In genomic region chr4:119813500-119814184, GRCm38 (mm10) we compare ENCODE assay signal across 8 mouse cellular contexts.
A peak's percentile ranks its signal among the peaks of the same experiment; 100 is the strongest.
DNase-seq lines count a peak whose midpoint lies in the region; ATAC-seq lines count a peak whose summit lies in the region.

No protein-coding gene starts in this region.

- WGBS in limb, embryonic 11.5 days: 14% methylated on average over 9 of the region's 12 CpGs
- 31% methylated on average over 7 of the region's 12 CpGs for WGBS in limb, embryonic 10.5 days
- WGBS in embryonic facial prominence, embryonic 13.5 days: 22% methylated on average over 7 of the region's 12 CpGs
- 17% methylated on average over 9 of the region's 12 CpGs for WGBS in hindbrain, embryonic 15.5 days
- 24% methylated on average over 4 of the region's 12 CpGs for WGBS in neural tube, embryonic 13.5 days

- H3K27me3 ChIP-seq in limb, embryonic 11.5 days (ENCODE audit: control insufficient read depth, insufficient read depth, low read length): peaks cover 26% of the 10 kb centered on the region
- peaks cover 65% of the 10 kb centered on the region for H3K27me3 ChIP-seq in limb, embryonic 10.5 days (ENCODE audit: low read depth, poor library complexity, severe bottlenecking)
- H3K27me3 ChIP-seq in embryonic facial prominence, embryonic 13.5 days: peaks cover 59% of the 10 kb centered on the region
- H3K27me3 ChIP-seq in hindbrain, embryonic 15.5 days: no peaks in the 10 kb centered on the region
- peaks cover 20% of the 10 kb centered on the region; the same call in 1 of the 2 replicates for H3K27me3 ChIP-seq in neural tube, embryonic 13.5 days

- H3K4me3 ChIP-seq in limb, embryonic 11.5 days (ENCODE audit: low read depth, low read length): no peak overlapping the region
- no peak overlapping the region for H3K4me3 ChIP-seq in limb, embryonic 10.5 days
- H3K4me3 ChIP-seq in embryonic facial prominence, embryonic 13.5 days: 0 out of 2 replicates have a peak overlapping the region, but pooled peaks have one; percentile 51
- H3K4me3 ChIP-seq in hindbrain, embryonic 15.5 days: peak overlapping the region; percentile 60
- H3K4me3 ChIP-seq in neural tube, embryonic 13.5 days: peak overlapping the region; percentile 64

- 0 out of 2 replicates have a peak, but pooled peaks have one; percentile 67 for ATAC-seq in limb, embryonic 11.5 days (ENCODE audit: insufficient number of reproducible peaks, low FRiP score, low TSS enrichment, low read depth)
- peak; percentile 73; the same call in 1 of the 2 replicates for ATAC-seq in embryonic facial prominence, embryonic 13.5 days (ENCODE audit: insufficient number of reproducible peaks, insufficient read depth, low FRiP score, low TSS enrichment, low read depth)
- peak; percentile 36 for ATAC-seq in hindbrain, embryonic 15.5 days (ENCODE audit: low FRiP score, low read depth)
- ATAC-seq in neural tube, embryonic 13.5 days (ENCODE audit: low read depth): peak; percentile 12

- H3K9me3 ChIP-seq in limb, embryonic 11.5 days (ENCODE audit: control insufficient read depth, low read length): no peaks in the 10 kb centered on the region
- no peaks in the 10 kb centered on the region for H3K9me3 ChIP-seq in limb, embryonic 10.5 days (replicated peaks)
- no peaks in the 10 kb centered on the region for H3K9me3 ChIP-seq in embryonic facial prominence, embryonic 13.5 days
- no peaks in the 10 kb centered on the region for H3K9me3 ChIP-seq in hindbrain, embryonic 15.5 days
- H3K9me3 ChIP-seq in neural tube, embryonic 13.5 days: no peaks in the 10 kb centered on the region

- no peak overlapping the region for H3K27ac ChIP-seq in limb, embryonic 11.5 days (replicated peaks; ENCODE audit: low read depth, low read length)
- no peak overlapping the region for H3K27ac ChIP-seq in limb, embryonic 10.5 days
- no peak overlapping the region for H3K27ac ChIP-seq in embryonic facial prominence, embryonic 13.5 days
- peak overlapping the region; percentile 87 for H3K27ac ChIP-seq in hindbrain, embryonic 15.5 days (replicated peaks)
- peak overlapping the region; percentile 91 for H3K27ac ChIP-seq in neural tube, embryonic 13.5 days (replicated peaks)

- no peak for DNase-seq in limb, embryonic 11.5 days (ENCODE audit: low spot score)
- no peak for DNase-seq in limb, embryonic 10.5 days (ENCODE audit: low spot score)
- no peak for DNase-seq in Muller cell, postnatal 12 days (ENCODE audit: inconsistent ontology term)
- DNase-seq in urinary bladder, adult 18-20 months (ENCODE audit: low spot score in 2 of 2): no peak
- no peak for DNase-seq in natural killer cell, adult 2 months (ENCODE audit: low spot score in 2 of 2)

- 0 out of 2 replicates have a peak, but pooled peaks cover 3% of the 10 kb centered on the region for H3K4me1 ChIP-seq in limb, embryonic 11.5 days (ENCODE audit: control insufficient read depth, insufficient read depth, low read length)
- peaks cover 23% of the 10 kb centered on the region for H3K4me1 ChIP-seq in limb, embryonic 10.5 days
- peaks cover 10% of the 10 kb centered on the region for H3K4me1 ChIP-seq in embryonic facial prominence, embryonic 13.5 days
- peaks cover 32% of the 10 kb centered on the region for H3K4me1 ChIP-seq in hindbrain, embryonic 15.5 days (replicated peaks)
- H3K4me1 ChIP-seq in neural tube, embryonic 13.5 days (replicated peaks): peaks cover 40% of the 10 kb centered on the region

- no peak overlapping the region for H3K9ac ChIP-seq in limb, embryonic 11.5 days (ENCODE audit: low read length)
- H3K9ac ChIP-seq in embryonic facial prominence, embryonic 13.5 days: no peak overlapping the region
- H3K9ac ChIP-seq in hindbrain, embryonic 15.5 days: peak overlapping the region; percentile 70
- peak overlapping the region; percentile 86 for H3K9ac ChIP-seq in neural tube, embryonic 13.5 days

- no peak overlapping the region for H3K4me2 ChIP-seq in limb, embryonic 11.5 days (ENCODE audit: low read depth, severe bottlenecking)
- H3K4me2 ChIP-seq in embryonic facial prominence, embryonic 13.5 days: peak overlapping the region; percentile 87
- H3K4me2 ChIP-seq in hindbrain, embryonic 15.5 days: peak overlapping the region; percentile 71
- peak overlapping the region; percentile 76 for H3K4me2 ChIP-seq in neural tube, embryonic 13.5 days

- no peaks in the 10 kb centered on the region for H3K36me3 ChIP-seq in limb, embryonic 11.5 days (ENCODE audit: control insufficient read depth, insufficient read depth, low read length)
- no peaks in the 10 kb centered on the region for H3K36me3 ChIP-seq in limb, embryonic 10.5 days
- no peaks in the 10 kb centered on the region for H3K36me3 ChIP-seq in embryonic facial prominence, embryonic 13.5 days
- no peaks in the 10 kb centered on the region for H3K36me3 ChIP-seq in hindbrain, embryonic 15.5 days
- no peaks in the 10 kb centered on the region for H3K36me3 ChIP-seq in neural tube, embryonic 13.5 days

Comparison
In these comparisons a context has a peak if more than half of its experiments do, and no peak if none do; other contexts are left out.
1. ATAC-seq: peak in every context shown above with its lines; median percentile 73 in embryonic facial prominence, embryonic 13.5 days; 67 in limb, embryonic 11.5 days; 36 in hindbrain, embryonic 15.5 days; 12 in neural tube, embryonic 13.5 days.
2. H3K27ac ChIP-seq: peak in hindbrain, embryonic 15.5 days (single experiment) and neural tube, embryonic 13.5 days (single experiment); none in limb, embryonic 11.5 days (single experiment), limb, embryonic 10.5 days (single experiment) and embryonic facial prominence, embryonic 13.5 days (single experiment).
3. H3K4me3 ChIP-seq: peak in embryonic facial prominence, embryonic 13.5 days (single experiment), hindbrain, embryonic 15.5 days (single experiment) and neural tube, embryonic 13.5 days (single experiment); none in limb, embryonic 11.5 days (single experiment) and limb, embryonic 10.5 days (single experiment).
4. H3K9ac ChIP-seq: peak in hindbrain, embryonic 15.5 days (single experiment) and neural tube, embryonic 13.5 days (single experiment); none in limb, embryonic 11.5 days (single experiment) and embryonic facial prominence, embryonic 13.5 days (single experiment).